Comparison of ENCODE assay signal across 18 mouse cellular contexts in the genomic region with DNA sequence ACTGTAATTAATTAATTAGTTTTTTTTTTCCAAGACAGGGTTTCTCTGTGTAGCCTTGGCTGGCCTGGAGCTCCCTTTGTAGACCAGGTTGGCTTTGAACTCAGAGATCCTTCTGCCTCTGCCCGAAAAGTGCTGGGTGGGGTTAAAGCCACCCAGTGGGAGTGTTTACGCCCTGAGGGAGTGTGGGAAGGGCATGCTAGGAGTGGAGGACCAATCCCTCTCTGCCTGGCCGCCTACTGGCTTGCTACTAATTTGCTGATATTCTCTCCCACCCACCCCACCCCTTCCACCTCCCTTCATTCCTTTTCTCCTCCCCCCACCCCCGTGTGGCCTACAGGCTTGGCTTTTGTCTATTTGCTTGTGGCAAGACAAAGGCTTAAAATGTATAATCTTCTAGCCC. TPM values are rescaled to one million over a fixed set of nuclear protein-coding genes. Genes with fewer than 3 reads are reported as not detected.
DNase-seq lines count a peak whose midpoint lies in the region; ATAC-seq and TF ChIP-seq lines count a peak whose summit lies in the region.
"Had no signal": no experiment of that assay in that cellular context is flagged by ENCODE, and none has a peak within 500 bp of the region (broad histone marks: within the 10 kb centered on the region; RNA-seq: fewer than 3 reads in every experiment).

No protein-coding gene starts in this region.

- DNase-seq in cerebellum, adult 11 months = peak; percentile 11
- no peak for DNase-seq in cerebellum, postnatal 36 days
- DNase-seq in kidney, postnatal 0 days (ENCODE audit: low spot score) = no peak
- DNase-seq in c-Kit-positive CD71-positive TER-119-positive erythroid progenitor cells, embryonic 14.5 days (ENCODE audit: low spot score) = peak; percentile 62
- DNase-seq in liver, postnatal 0 days = no peak
- no peak for DNase-seq in layer of hippocampus, postnatal 25 days (ENCODE audit: extremely low spot score in 1 of 2, low spot score in 1 of 2)
- DNase-seq in left cerebral cortex, adult 9 months (ENCODE audit: low spot score in 2 of 2) = no peak
- DNase-seq: kidney, adult 9 months; right cerebral cortex, postnatal 14 days had no signal

- no peak overlapping the region for H3K4me3 ChIP-seq in kidney, postnatal 0 days (replicated peaks; ENCODE audit: low read depth, low read length)
- H3K4me3 ChIP-seq in kidney, embryonic 16.5 days (ENCODE audit: low read length) = no peak overlapping the region
- H3K4me3 ChIP-seq in liver, postnatal 0 days (ENCODE audit: low read depth, low read length) = no peak overlapping the region
- H3K4me3 ChIP-seq: hindbrain, embryonic 13.5 days; layer of hippocampus, adult 2 months; limb, embryonic 12.5 days; lung, embryonic 15.5 days; midbrain, embryonic 12.5 days; neural tube, embryonic 13.5 days had no signal

- TF ChIP-seq CTCF in kidney, postnatal 0 days (IDR thresholded peaks at IDR 0.05; ENCODE audit: low read depth) = no peak
- TF ChIP-seq CTCF in liver, postnatal 0 days (IDR thresholded peaks at IDR 0.05; ENCODE audit: low read depth) = no peak

- no peaks in the 10 kb centered on the region for H3K36me3 ChIP-seq in kidney, postnatal 0 days (ENCODE audit: insufficient read depth, low read length)
- H3K36me3 ChIP-seq in kidney, embryonic 16.5 days (ENCODE audit: insufficient read depth, low read length) = no peaks in the 10 kb centered on the region
- H3K36me3 ChIP-seq in liver, postnatal 0 days (replicated peaks; ENCODE audit: insufficient read depth, low read length) = peaks cover 13% of the 10 kb centered on the region; the same call in 1 of the 2 replicates
- H3K36me3 ChIP-seq: hindbrain, embryonic 13.5 days; limb, embryonic 12.5 days; lung, embryonic 15.5 days; midbrain, embryonic 12.5 days; neural tube, embryonic 13.5 days had no signal

- no peaks in the 10 kb centered on the region for H3K27me3 ChIP-seq in kidney, postnatal 0 days (ENCODE audit: insufficient read depth, low read length)
- H3K27me3 ChIP-seq in kidney, embryonic 16.5 days (ENCODE audit: insufficient read depth, low read length) = no peaks in the 10 kb centered on the region
- peaks cover 8% of the 10 kb centered on the region for H3K27me3 ChIP-seq in liver, postnatal 0 days (ENCODE audit: insufficient read depth, low read length)

- no peak for TF ChIP-seq EP300 in liver, postnatal 0 days (IDR thresholded peaks at IDR 0.05; ENCODE audit: low read depth)

- no peak for ATAC-seq in kidney, postnatal 0 days (replicated peaks; ENCODE audit: low FRiP score, low read depth)
- ATAC-seq in kidney, embryonic 16.5 days (ENCODE audit: low FRiP score, low TSS enrichment) = no peak
- ATAC-seq in liver, postnatal 0 days = no peak

- H3K9me3 ChIP-seq in kidney, postnatal 0 days (replicated peaks; ENCODE audit: low read length) = no peaks in the 10 kb centered on the region
- H3K9me3 ChIP-seq in kidney, embryonic 16.5 days (ENCODE audit: low read length) = no peaks in the 10 kb centered on the region
- no peaks in the 10 kb centered on the region for H3K9me3 ChIP-seq in liver, postnatal 0 days (ENCODE audit: low read length)
- H3K9me3 ChIP-seq: hindbrain, embryonic 13.5 days; limb, embryonic 12.5 days; lung, embryonic 15.5 days; midbrain, embryonic 12.5 days; neural tube, embryonic 13.5 days had no signal

- H3K9ac ChIP-seq in kidney, postnatal 0 days (ENCODE audit: low read depth, low read length) = no peak overlapping the region
- no peak overlapping the region for H3K9ac ChIP-seq in kidney, embryonic 16.5 days (replicated peaks; ENCODE audit: low read length)
- no peak overlapping the region for H3K9ac ChIP-seq in liver, postnatal 0 days (replicated peaks)
- H3K9ac ChIP-seq: hindbrain, embryonic 13.5 days; limb, embryonic 12.5 days; lung, embryonic 15.5 days; midbrain, embryonic 12.5 days; neural tube, embryonic 13.5 days had no signal

- peaks cover 14% of the 10 kb centered on the region for H3K4me1 ChIP-seq in kidney, postnatal 0 days (replicated peaks; ENCODE audit: insufficient read depth, low read length)
- H3K4me1 ChIP-seq in kidney, embryonic 16.5 days (ENCODE audit: insufficient read depth, low read length) = peaks cover 26% of the 10 kb centered on the region
- peaks cover 49% of the 10 kb centered on the region for H3K4me1 ChIP-seq in liver, postnatal 0 days (ENCODE audit: insufficient read depth)

- H3K4me2 ChIP-seq in kidney, postnatal 0 days (ENCODE audit: low read length) = no peak overlapping the region
- no peak overlapping the region for H3K4me2 ChIP-seq in kidney, embryonic 16.5 days (replicated peaks; ENCODE audit: low read depth, low read length)
- no peak overlapping the region for H3K4me2 ChIP-seq in liver, postnatal 0 days (ENCODE audit: low read depth, low read length)
- H3K4me2 ChIP-seq: hindbrain, embryonic 13.5 days; limb, embryonic 12.5 days; lung, embryonic 15.5 days; midbrain, embryonic 12.5 days; neural tube, embryonic 13.5 days had no signal

- WGBS in kidney, postnatal 0 days = 70% methylated on average over 4 of the region's 4 CpGs
- 71% methylated on average over 4 of the region's 4 CpGs for WGBS in kidney, embryonic 16.5 days
- WGBS in liver, postnatal 0 days (ENCODE audit: insufficient replicate concordance) = 66% methylated on average over 4 of the region's 4 CpGs

- peak overlapping the region; percentile 75; the same call in 1 of the 2 replicates for H3K27ac ChIP-seq in kidney, postnatal 0 days
- H3K27ac ChIP-seq in kidney, embryonic 16.5 days (ENCODE audit: low read length) = no peak overlapping the region
- H3K27ac ChIP-seq in liver, postnatal 0 days (ENCODE audit: low read depth) = peak overlapping the region; percentile 79
- H3K27ac ChIP-seq: hindbrain, embryonic 13.5 days; layer of hippocampus, adult 2 months; limb, embryonic 12.5 days; lung, embryonic 15.5 days; macrophage; midbrain, embryonic 12.5 days; neural tube, embryonic 13.5 days had no signal

RNA-seq across cellular contexts. Expression of gene Acbd4, which starts 4.9 kb away (rescaled TPM):
- polyA plus RNA-seq in kidney, postnatal 0 days (2015; fragmentation: Nextera tagmentation; extraction: Ambion mirVana) = 36.6 and 39.7 TPM in 2 replicates
- 28.7 and 29.9 TPM in 2 replicates for polyA plus RNA-seq in kidney, embryonic 16.5 days (2015; fragmentation: Nextera tagmentation; extraction: Ambion mirVana)
- 56.5 and 57.0 TPM in 2 replicates for polyA plus RNA-seq in liver, postnatal 0 days (2015; fragmentation: Nextera tagmentation; extraction: Ambion mirVana)
- 10 to 100 TPM; 79.5 to 90.4 TPM for total RNA-seq in layer of hippocampus, postnatal 25 days (2021)

RNA-seq across cellular contexts. Expression of gene Plcd3, which starts 4.9 kb away (rescaled TPM):
- polyA plus RNA-seq in kidney, postnatal 0 days (2015; fragmentation: Nextera tagmentation; extraction: Ambion mirVana) = 4.2 and 5.6 TPM in 2 replicates
- polyA plus RNA-seq in kidney, embryonic 16.5 days (2015; fragmentation: Nextera tagmentation; extraction: Ambion mirVana) = 8.2 and 8.7 TPM in 2 replicates
- polyA plus RNA-seq in liver, postnatal 0 days (2015; fragmentation: Nextera tagmentation; extraction: Ambion mirVana) = 0.82 and 0.85 TPM in 2 replicates
- total RNA-seq in layer of hippocampus, postnatal 25 days (2021) = 10 to 100 TPM in 1 of 2 experiments, 1 to 10 TPM in 1; 9.1 to 10.2 TPM
- polyA plus RNA-seq: G1E, macrophage had no signal

RNA-seq across cellular contexts. Expression of gene Hexim1, which starts 9.6 kb away (rescaled TPM):
- polyA plus RNA-seq in kidney, postnatal 0 days (2015; fragmentation: Nextera tagmentation; extraction: Ambion mirVana) = 6.5 and 6.8 TPM in 2 replicates
- polyA plus RNA-seq in kidney, embryonic 16.5 days (2015; fragmentation: Nextera tagmentation; extraction: Ambion mirVana) = 5.5 and 6.6 TPM in 2 replicates
- polyA plus RNA-seq in liver, postnatal 0 days (2015; fragmentation: Nextera tagmentation; extraction: Ambion mirVana) = 2.6 and 2.7 TPM in 2 replicates
- total RNA-seq in layer of hippocampus, postnatal 25 days (2021) = 10 to 100 TPM; 52.3 to 53.3 TPM

RNA-seq across cellular contexts. Expression of gene Hexim2, which starts 25.8 kb away (rescaled TPM):
- polyA plus RNA-seq in kidney, postnatal 0 days (2015; fragmentation: Nextera tagmentation; extraction: Ambion mirVana) = 6.5 and 6.9 TPM in 2 replicates
- polyA plus RNA-seq in kidney, embryonic 16.5 days (2015; fragmentation: Nextera tagmentation; extraction: Ambion mirVana) = 11.3 and 11.8 TPM in 2 replicates
- polyA plus RNA-seq in liver, postnatal 0 days (2015; fragmentation: Nextera tagmentation; extraction: Ambion mirVana) = 3.4 and 3.7 TPM in 2 replicates
- total RNA-seq in layer of hippocampus, postnatal 25 days (2021) = 10 to 100 TPM; 13.2 to 14.7 TPM

Comparison
In these comparisons a context has a peak if more than half of its experiments do, and no peak if none do; other contexts are left out.
1. DNase-seq: peak in cerebellum, adult 11 months (single experiment) and c-Kit-positive CD71-positive TER-119-positive erythroid progenitor cells, embryonic 14.5 days (single experiment); none in cerebellum, postnatal 36 days (0 of 2), kidney, postnatal 0 days (single experiment), liver, postnatal 0 days (single experiment), layer of hippocampus, postnatal 25 days (0 of 2) and left cerebral cortex, adult 9 months (0 of 2).